Mouse (Mus musculus) embryonic fibroblast, embryonic 13.5 days (primary cell): ENCODE results near the gene Wiz.

Experiments used
- CTCF ChIP-seq: IDR thresholded peaks from 2 replicates; pipeline ENCODE4 v1.5.1; 2011; ENCODE audit warnings: mild to moderate bottlenecking, control low read depth, low read length, moderate library complexity, borderline replicate concordance; ENCODE audit not compliant: insufficient read depth
- POLR2A ChIP-seq: IDR thresholded peaks from 2 replicates; pipeline ENCODE4 v1.6.1; 2011; ENCODE audit warnings: low read depth, mild to moderate bottlenecking, control low read depth, low read length, moderate library complexity

- no peak for TF ChIP-seq POLR2A
- no peak for TF ChIP-seq CTCF
Observed at GRCm38 (mm10) chr17:32307963-32308362, 81.3 kb downstream of the Wiz start.
